Mouse (Mus musculus): ENCODE results near the gene Gm17660.

GRCm38 (mm10) chr5:104077508-104077907 is at the start of gene Gm17660:
- TF ChIP-seq GATA1 (IDR thresholded peaks at IDR 0.05; ENCODE audit: borderline replicate concordance, low read length): no peak
- TF ChIP-seq FLI1 (IDR thresholded peaks at IDR 0.05; ENCODE audit: low read length): no peak

Measured in megakaryocyte, embryonic 14.5 days (primary cell).